Mouse (Mus musculus) cerebellum, adult 2 months (tissue): ENCODE measurements around the gene Katnbl1.

Experiments used
- CTCF ChIP-seq: fragments of 200-500 bp; IDR thresholded peaks from 2 replicates; pipeline ENCODE4 v1.5.1; 2011; ENCODE audit warnings: low read depth, mild to moderate bottlenecking, control low read depth, low read length, moderate library complexity, borderline replicate concordance; ENCODE audit not compliant: insufficient read depth
- POLR2A ChIP-seq: fragments of 200-500 bp; IDR thresholded peaks from 2 replicates; pipeline ENCODE4 v1.6.1; 2011; ENCODE audit warnings: low read length, control low read depth, borderline replicate concordance; ENCODE audit not compliant: insufficient read depth

DNA sequence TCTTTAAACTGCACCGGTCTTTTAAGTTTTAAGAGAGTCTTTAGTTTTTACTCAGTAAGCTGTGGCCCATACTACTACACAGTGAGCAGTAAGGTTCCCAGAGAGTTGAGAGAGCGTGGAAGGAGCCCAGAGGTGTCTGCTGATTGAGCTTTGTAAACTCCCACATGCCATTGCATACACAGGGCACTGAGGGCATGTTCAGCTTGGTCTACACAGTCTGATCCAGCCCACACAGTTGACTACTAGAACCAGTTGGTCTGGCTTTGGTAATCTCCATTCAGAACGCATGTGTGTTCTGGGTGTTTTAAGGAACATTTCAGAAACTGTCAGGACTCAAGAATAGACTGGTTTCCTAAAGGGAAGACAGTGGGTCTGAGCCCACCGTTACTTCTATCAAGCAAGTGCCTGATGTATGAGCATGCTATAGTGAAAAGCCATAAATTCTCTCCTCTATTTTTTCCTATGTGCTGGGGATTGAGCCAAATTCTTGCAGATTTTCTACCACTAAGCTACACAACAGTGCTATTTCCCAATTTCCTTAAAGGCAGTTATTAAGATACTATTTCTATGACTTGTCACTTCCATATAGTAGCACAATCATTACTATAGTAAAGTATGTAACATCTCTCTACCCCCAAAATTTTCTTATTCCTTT, 12.5 kb downstream of the Katnbl1 start:
- TF ChIP-seq CTCF = no peak
- TF ChIP-seq POLR2A = no peak
